In genomic region chr7:45193406-45193805, GRCm38 (mm10) we compare ENCODE assay signal across 16 mouse cellular contexts. TPM values are rescaled to one million over a fixed set of nuclear protein-coding genes. Genes with fewer than 3 reads are reported as not detected.
DNase-seq lines count a peak whose midpoint lies in the region; ATAC-seq and TF ChIP-seq lines count a peak whose summit lies in the region.
"Had no signal": no experiment of that assay in that cellular context is flagged by ENCODE, and none has a peak within 500 bp of the region (broad histone marks: within the 10 kb centered on the region; RNA-seq: fewer than 3 reads in every experiment).

No protein-coding gene starts in this region.

- peak overlapping the region; percentile 46 for H3K9ac ChIP-seq in hindbrain, embryonic 13.5 days
- H3K9ac ChIP-seq in hindbrain, embryonic 16.5 days (ENCODE audit: low read depth, low read length): no peak overlapping the region
- H3K9ac ChIP-seq in midbrain, postnatal 0 days (replicated peaks; ENCODE audit: low read length, poor library complexity, severe bottlenecking): no peak overlapping the region
- H3K9ac ChIP-seq: midbrain, embryonic 12.5 days had no signal

- H3K4me3 ChIP-seq in hindbrain, embryonic 13.5 days: no peak overlapping the region
- no peak overlapping the region for H3K4me3 ChIP-seq in hindbrain, embryonic 16.5 days (ENCODE audit: low read length)
- no peak overlapping the region for H3K4me3 ChIP-seq in midbrain, postnatal 0 days (ENCODE audit: low read depth, low read length)
- no peak overlapping the region for H3K4me3 ChIP-seq in midbrain, embryonic 10.5 days
- H3K4me3 ChIP-seq: limb, embryonic 13.5 days; midbrain, embryonic 12.5 days had no signal

- H3K9me3 ChIP-seq in hindbrain, embryonic 13.5 days: no peaks in the 10 kb centered on the region
- no peaks in the 10 kb centered on the region for H3K9me3 ChIP-seq in hindbrain, embryonic 16.5 days (ENCODE audit: control insufficient read depth, low read length)
- H3K9me3 ChIP-seq in midbrain, postnatal 0 days (ENCODE audit: low read length): no peaks in the 10 kb centered on the region
- no peaks in the 10 kb centered on the region for H3K9me3 ChIP-seq in midbrain, embryonic 10.5 days (replicated peaks)
- H3K9me3 ChIP-seq: limb, embryonic 13.5 days; midbrain, embryonic 12.5 days had no signal

- peaks cover 48% of the 10 kb centered on the region for H3K27me3 ChIP-seq in hindbrain, embryonic 13.5 days
- H3K27me3 ChIP-seq in hindbrain, embryonic 16.5 days (replicated peaks; ENCODE audit: control insufficient read depth, insufficient read depth, low read length): peaks cover 4% of the 10 kb centered on the region; the same call in 1 of the 2 replicates
- no peaks in the 10 kb centered on the region for H3K27me3 ChIP-seq in midbrain, postnatal 0 days (ENCODE audit: insufficient read depth, low read length)
- H3K27me3 ChIP-seq in midbrain, embryonic 10.5 days (ENCODE audit: low read depth, poor library complexity, severe bottlenecking): peaks cover 70% of the 10 kb centered on the region

- peaks cover 11% of the 10 kb centered on the region for H3K4me1 ChIP-seq in hindbrain, embryonic 13.5 days (replicated peaks)
- H3K4me1 ChIP-seq in hindbrain, embryonic 16.5 days (ENCODE audit: control insufficient read depth, insufficient read depth, low read depth, low read length): peaks cover 2% of the 10 kb centered on the region; the same call in 1 of the 2 replicates
- H3K4me1 ChIP-seq in midbrain, postnatal 0 days (ENCODE audit: insufficient read depth, low read length): no peaks in the 10 kb centered on the region
- peaks cover 46% of the 10 kb centered on the region for H3K4me1 ChIP-seq in midbrain, embryonic 10.5 days

- ATAC-seq in hindbrain, embryonic 13.5 days (ENCODE audit: low FRiP score): no peak
- ATAC-seq in hindbrain, embryonic 16.5 days: no peak
- no peak for ATAC-seq in midbrain, postnatal 0 days (ENCODE audit: low FRiP score)

- no peak for DNase-seq in midbrain, postnatal 0 days (ENCODE audit: low spot score)
- no peak for DNase-seq in midbrain, embryonic 10.5 days (ENCODE audit: low spot score)
- peak; percentile 82 to 87 for DNase-seq in cerebellum, postnatal 10 days
- DNase-seq in thymus, postnatal 14 days: no peak
- DNase-seq in ovary, postnatal 10 days (ENCODE audit: low spot score): no peak
- DNase-seq: heart, postnatal 4 days; kidney, adult 8-10 months; thymus, adult 2 months had no signal

- no peak overlapping the region for H3K27ac ChIP-seq in hindbrain, embryonic 13.5 days
- H3K27ac ChIP-seq in hindbrain, embryonic 16.5 days (ENCODE audit: low read depth, low read length): no peak overlapping the region
- H3K27ac ChIP-seq in midbrain, postnatal 0 days (ENCODE audit: low read depth, low read length): no peak overlapping the region
- H3K27ac ChIP-seq in midbrain, embryonic 10.5 days (replicated peaks): no peak overlapping the region
- H3K27ac ChIP-seq: limb, embryonic 13.5 days; midbrain, embryonic 12.5 days had no signal

- no peak overlapping the region for H3K4me2 ChIP-seq in hindbrain, embryonic 13.5 days
- H3K4me2 ChIP-seq in hindbrain, embryonic 16.5 days (ENCODE audit: low read length): no peak overlapping the region
- H3K4me2 ChIP-seq in midbrain, postnatal 0 days (ENCODE audit: low read depth, low read length, poor library complexity, severe bottlenecking): no peak overlapping the region
- H3K4me2 ChIP-seq: limb, embryonic 13.5 days; midbrain, embryonic 12.5 days had no signal

- H3K36me3 ChIP-seq in hindbrain, embryonic 13.5 days: no peaks in the 10 kb centered on the region
- H3K36me3 ChIP-seq in hindbrain, embryonic 16.5 days (ENCODE audit: control insufficient read depth, insufficient read depth, low read length): no peaks in the 10 kb centered on the region
- H3K36me3 ChIP-seq in midbrain, postnatal 0 days (ENCODE audit: insufficient read depth, low read length): no peaks in the 10 kb centered on the region
- H3K36me3 ChIP-seq in midbrain, embryonic 10.5 days: no peaks in the 10 kb centered on the region
- H3K36me3 ChIP-seq: limb, embryonic 13.5 days; midbrain, embryonic 12.5 days had no signal

- 0 out of 2 replicates have a peak, but pooled peaks have one; percentile 21 for TF ChIP-seq CTCF in midbrain, postnatal 0 days (IDR thresholded peaks at IDR 0.05)

- WGBS in hindbrain, embryonic 13.5 days: 49% methylated on average over 5 of the region's 5 CpGs
- 61% methylated on average over 5 of the region's 5 CpGs for WGBS in hindbrain, embryonic 16.5 days
- 71% methylated on average over 5 of the region's 5 CpGs for whole genome bisulfite sequencing in midbrain, postnatal 0 days
- WGBS in midbrain, embryonic 10.5 days: 62% methylated on average over 5 of the region's 5 CpGs

RNA-seq across cellular contexts. Expression of gene Ccdc155, which starts 11.3 kb away (rescaled TPM):
- 0.49 and 0.54 TPM in 2 replicates for polyA plus RNA-seq in hindbrain, embryonic 13.5 days (2015; fragmentation: Nextera tagmentation; extraction: Ambion mirVana)
- 0.54 and 0.65 TPM in 2 replicates for polyA plus RNA-seq in hindbrain, embryonic 16.5 days (2015; fragmentation: Nextera tagmentation; extraction: Ambion mirVana)
- total RNA-seq in midbrain, postnatal 0 days (2014; rRNA removed): 0.24 and 0.38 TPM in 2 replicates
- 0.32 and 0.50 TPM in 2 replicates for polyA plus RNA-seq in midbrain, postnatal 0 days (2015; fragmentation: Nextera tagmentation; extraction: Ambion mirVana)
- polyA plus RNA-seq in midbrain, embryonic 10.5 days (2016; fragmentation: Nextera tagmentation; extraction: Ambion mirVana): 0.73 and 0.88 TPM in 2 replicates

RNA-seq across cellular contexts. Expression of gene Pth2, which starts 12.6 kb away (rescaled TPM):
- 0.66 TPM in 1 of 2 replicates, not detected in the other for polyA plus RNA-seq in hindbrain, embryonic 13.5 days (2015; fragmentation: Nextera tagmentation; extraction: Ambion mirVana)
- 0.75 and 1.4 TPM in 2 replicates for polyA plus RNA-seq in hindbrain, embryonic 16.5 days (2015; fragmentation: Nextera tagmentation; extraction: Ambion mirVana)
- not detected in 2 replicates for total RNA-seq in midbrain, postnatal 0 days (2014; rRNA removed)
- polyA plus RNA-seq in midbrain, postnatal 0 days (2015; fragmentation: Nextera tagmentation; extraction: Ambion mirVana): 0.93 and 1.3 TPM in 2 replicates
- not detected in 2 replicates for polyA plus RNA-seq in midbrain, embryonic 10.5 days (2016; fragmentation: Nextera tagmentation; extraction: Ambion mirVana)
- total RNA-seq: heart, postnatal 4 days; layer of hippocampus, postnatal 10 days; neutrophil, adult 5-6 weeks had no signal
- polyA plus RNA-seq: embryonic facial prominence, embryonic 11.5 days; limb, embryonic 13.5 days; lung, embryonic 16.5 days; thymus, adult 2 months had no signal

RNA-seq across cellular contexts. Expression of gene Gfy, which starts 14.0 kb away (rescaled TPM):
- not detected in 2 replicates for polyA plus RNA-seq in hindbrain, embryonic 13.5 days (2015; fragmentation: Nextera tagmentation; extraction: Ambion mirVana)
- polyA plus RNA-seq in hindbrain, embryonic 16.5 days (2015; fragmentation: Nextera tagmentation; extraction: Ambion mirVana): not detected in 2 replicates
- total RNA-seq in midbrain, postnatal 0 days (2014; rRNA removed): not detected in 2 replicates
- polyA plus RNA-seq in midbrain, postnatal 0 days (2015; fragmentation: Nextera tagmentation; extraction: Ambion mirVana): 0.11 and 0.51 TPM in 2 replicates
- not detected in 2 replicates for polyA plus RNA-seq in midbrain, embryonic 10.5 days (2016; fragmentation: Nextera tagmentation; extraction: Ambion mirVana)
- total RNA-seq: heart, postnatal 4 days; neutrophil, adult 5-6 weeks had no signal
- polyA plus RNA-seq: limb, embryonic 13.5 days; lung, embryonic 16.5 days; midbrain, embryonic 12.5 days had no signal

RNA-seq across cellular contexts. Expression of gene Dkkl1, which starts 18.5 kb away (rescaled TPM):
- polyA plus RNA-seq in hindbrain, embryonic 13.5 days (2015; fragmentation: Nextera tagmentation; extraction: Ambion mirVana): 5.6 and 5.7 TPM in 2 replicates
- 13.6 and 18.4 TPM in 2 replicates for polyA plus RNA-seq in hindbrain, embryonic 16.5 days (2015; fragmentation: Nextera tagmentation; extraction: Ambion mirVana)
- 9.0 and 14.4 TPM in 2 replicates for total RNA-seq in midbrain, postnatal 0 days (2014; rRNA removed)
- 23.8 and 23.9 TPM in 2 replicates for polyA plus RNA-seq in midbrain, postnatal 0 days (2015; fragmentation: Nextera tagmentation; extraction: Ambion mirVana)
- 0.72 and 1.4 TPM in 2 replicates for polyA plus RNA-seq in midbrain, embryonic 10.5 days (2016; fragmentation: Nextera tagmentation; extraction: Ambion mirVana)
- total RNA-seq: heart, postnatal 4 days had no signal

RNA-seq across cellular contexts. Expression of gene Tead2, which starts 22.1 kb away (rescaled TPM):
- 78.6 and 79.2 TPM in 2 replicates for polyA plus RNA-seq in hindbrain, embryonic 13.5 days (2015; fragmentation: Nextera tagmentation; extraction: Ambion mirVana)
- polyA plus RNA-seq in hindbrain, embryonic 16.5 days (2015; fragmentation: Nextera tagmentation; extraction: Ambion mirVana): 46.9 and 54.1 TPM in 2 replicates
- total RNA-seq in midbrain, postnatal 0 days (2014; rRNA removed): 31.2 and 54.8 TPM in 2 replicates
- polyA plus RNA-seq in midbrain, postnatal 0 days (2015; fragmentation: Nextera tagmentation; extraction: Ambion mirVana): 16.8 and 17.0 TPM in 2 replicates
- 365 and 367 TPM in 2 replicates for polyA plus RNA-seq in midbrain, embryonic 10.5 days (2016; fragmentation: Nextera tagmentation; extraction: Ambion mirVana)
- total RNA-seq: neutrophil, adult 5-6 weeks had no signal

Comparison
In these comparisons a context has a peak if more than half of its experiments do, and no peak if none do; other contexts are left out.
1. DNase-seq: peak in cerebellum, postnatal 10 days (2 of 2); none in midbrain, postnatal 0 days (single experiment), midbrain, embryonic 10.5 days (single experiment), thymus, postnatal 14 days (single experiment) and ovary, postnatal 10 days (single experiment).